8 mouse cellular contexts compared by ENCODE assay signal in genomic region chr15:9070912-9071555, GRCm38 (mm10). TPM values are rescaled to one million over a fixed set of nuclear protein-coding genes. Genes with fewer than 3 reads are reported as not detected.
A peak's percentile ranks its signal among the peaks of the same experiment; 100 is the strongest.
DNase-seq lines count a peak whose midpoint lies in the region; ATAC-seq lines count a peak whose summit lies in the region.

Nadk2 (plus strand) TSS chr15:9071260.

- peak within 1 kb of the TSS; percentile 96 for H3K27ac ChIP-seq in lung, embryonic 16.5 days (ENCODE audit: low read length)

- peak within 1 kb of the TSS; percentile 82 for H3K4me2 ChIP-seq in lung, embryonic 16.5 days (ENCODE audit: low read depth, low read length)

- peak within 1 kb of the TSS; percentile 96 for H3K9ac ChIP-seq in lung, embryonic 16.5 days (ENCODE audit: low read length)

- peak; percentile 90 to 91 for ATAC-seq in hematopoietic stem cell, adult 5-6 weeks (replicated peaks in 1 of 2; ENCODE audit: insufficient read depth in 1 of 2, low FRiP score in 2 of 2, low TSS enrichment in 1 of 2, low read depth in 1 of 2, poor library complexity in 2 of 2, severe bottlenecking in 2 of 2)
- peak; percentile 98 for ATAC-seq in lung, embryonic 16.5 days (ENCODE audit: low read depth)

- no peaks in the 10 kb centered on the region for H3K27me3 ChIP-seq in lung, embryonic 16.5 days (ENCODE audit: control insufficient read depth, insufficient read depth, low read depth, low read length)

- H3K4me1 ChIP-seq in lung, embryonic 16.5 days (replicated peaks; ENCODE audit: control insufficient read depth, insufficient read depth, low read length): peaks cover 38% of the 10 kb centered on the region

- H3K9me3 ChIP-seq in lung, embryonic 16.5 days (ENCODE audit: control insufficient read depth, low read length): no peaks in the 10 kb centered on the region

- H3K4me3 ChIP-seq in lung, embryonic 16.5 days (ENCODE audit: low read length): peak within 1 kb of the TSS; percentile 97

- WGBS in lung, embryonic 16.5 days: under 1% methylated on average over 41 of the region's 54 CpGs

- no peaks in the 10 kb centered on the region for H3K36me3 ChIP-seq in lung, embryonic 16.5 days (ENCODE audit: control insufficient read depth, insufficient read depth, low read length)

- peak; percentile 99 for DNase-seq in MEL-GATA-1-ER (ENCODE audit: extremely low read depth, low read depth)
- peak; percentile 97 for DNase-seq in cerebellum, adult 8-10 months
- DNase-seq in forelimb bud, embryonic 11.5 days (ENCODE audit: low read depth, low spot score): peak; percentile 99
- DNase-seq in layer of hippocampus, adult 9-10 months (ENCODE audit: low spot score): peak; percentile 97
- peak; percentile 86 for DNase-seq in ovary, postnatal 10 days (ENCODE audit: low spot score)
- peak; percentile 92 to 93 for DNase-seq in thymus, postnatal 10 days (ENCODE audit: low spot score in 2 of 2)

RNA-seq across cellular contexts. Expression of gene Nadk2, which starts in this region (rescaled TPM):
- total RNA-seq in hematopoietic stem cell, adult 5-6 weeks (2017): 71.3 and 80.0 TPM in 2 replicates
- 27.4 and 31.8 TPM in 2 replicates for polyA plus RNA-seq in lung, embryonic 16.5 days (2015; fragmentation: Nextera tagmentation; extraction: Ambion mirVana)

Comparison
In these comparisons a context has a peak if more than half of its experiments do, and no peak if none do; other contexts are left out.
1. Peak in every context shown above with its lines: DNase-seq, ATAC-seq, H3K4me3 ChIP-seq and H3K27ac ChIP-seq.